Mouse (Mus musculus): ENCODE results near the gene Arhgap15. TPM values are rescaled to one million over a fixed set of nuclear protein-coding genes. Genes with fewer than 3 reads are reported as not detected.

Arhgap15 gene
- polyA plus RNA-seq, 1 experiment from 2014 or later = 0.35 TPM

DNA sequence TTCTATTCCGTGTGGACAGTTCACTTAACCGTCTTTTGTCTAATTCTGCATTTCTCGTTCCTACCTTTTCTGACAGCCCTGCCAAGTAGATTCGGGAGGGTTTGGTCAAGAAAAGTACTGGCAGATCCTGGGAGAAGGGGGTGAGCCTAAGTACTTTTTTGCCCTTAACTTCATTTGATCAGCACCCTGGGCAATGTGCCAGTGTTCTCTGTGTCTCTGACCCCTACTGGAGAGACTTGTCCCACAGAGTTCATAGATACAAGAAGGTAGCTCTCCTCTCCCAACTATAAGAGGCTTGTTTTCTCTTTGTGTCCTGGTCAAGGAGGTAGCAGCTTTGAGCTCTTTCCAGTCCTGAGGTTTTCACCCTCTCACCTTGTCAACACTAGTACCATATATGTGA, 667.7 kb downstream of the Arhgap15 start:
- Histone ChIP-seq H3K36me3 (replicated peaks; ENCODE audit: control insufficient read depth, insufficient read depth, low read depth, low read length) (no peaks in the 10 kb centered on the region), H3K4me1 (ENCODE audit: control insufficient read depth, insufficient read depth, low read length) (no peaks in the 10 kb centered on the region), H3K9me3 (replicated peaks; ENCODE audit: control insufficient read depth, low read length) (no peaks in the 10 kb centered on the region), H3K4me3 (ENCODE audit: low read depth, low read length) (no peak overlapping the region), H3K4me2 (ENCODE audit: low read depth, low read length) (no peak overlapping the region), H3K27ac (replicated peaks; ENCODE audit: low read depth, low read length) (no peak overlapping the region), H3K9ac (replicated peaks; ENCODE audit: low read length) (no peak overlapping the region), H3K27me3 (ENCODE audit: control insufficient read depth, insufficient read depth, low read length) (no peaks in the 10 kb centered on the region)
- no peak for DNase-seq (ENCODE audit: low spot score)
- no peak for ATAC-seq (replicated peaks; ENCODE audit: insufficient number of reproducible peaks, low FRiP score, low TSS enrichment, low read depth)
- 86% methylated on average over 4 of the region's 4 CpGs for WGBS

DNA sequence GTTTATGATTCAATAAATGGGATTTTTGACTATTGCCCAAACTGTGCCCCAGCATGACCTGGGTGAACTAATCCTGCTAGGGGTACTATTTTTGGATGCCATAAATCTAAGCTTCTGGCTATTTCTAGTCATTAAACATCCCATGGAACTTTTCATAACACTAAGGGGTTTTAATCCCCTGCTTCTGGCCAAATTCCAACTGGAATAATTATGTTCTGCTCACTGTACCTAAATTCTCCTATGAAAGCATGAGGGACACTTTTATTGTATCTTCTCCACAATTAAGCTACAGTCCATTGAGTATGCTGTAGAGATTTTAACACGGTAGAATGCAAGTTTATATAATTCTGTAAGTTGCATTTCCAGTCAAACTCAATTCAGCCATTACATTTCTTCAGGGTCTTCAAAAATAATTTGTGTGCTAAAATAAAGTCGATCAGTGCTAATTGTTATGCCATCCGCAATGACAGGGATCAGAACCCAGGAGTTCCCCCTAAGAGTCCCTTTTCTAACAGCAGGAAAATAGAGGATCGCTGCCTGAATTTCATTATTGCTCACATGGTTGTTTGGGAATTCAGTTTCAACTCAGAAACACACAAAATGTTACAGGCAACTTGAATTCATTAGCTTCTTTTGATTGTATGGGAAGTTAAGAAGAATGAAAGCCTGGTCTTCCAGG, 671.1 kb downstream of the Arhgap15 start:
- H3K4me1 ChIP-seq (ENCODE audit: control insufficient read depth, insufficient read depth, low read length) = no peaks in the 10 kb centered on the region
- DNase-seq (ENCODE audit: low spot score) = no peak
- no peaks in the 10 kb centered on the region for H3K9me3 ChIP-seq (replicated peaks; ENCODE audit: control insufficient read depth, low read length)
- H3K27me3 ChIP-seq (ENCODE audit: control insufficient read depth, insufficient read depth, low read length) = no peaks in the 10 kb centered on the region
- WGBS = 86% methylated on average over 4 of the region's 4 CpGs
- H3K27ac ChIP-seq (replicated peaks; ENCODE audit: low read depth, low read length) = no peak overlapping the region
- no peak for ATAC-seq (replicated peaks; ENCODE audit: insufficient number of reproducible peaks, low FRiP score, low TSS enrichment, low read depth)
- H3K36me3 ChIP-seq (replicated peaks; ENCODE audit: control insufficient read depth, insufficient read depth, low read depth, low read length) = no peaks in the 10 kb centered on the region
- no peak overlapping the region for H3K9ac ChIP-seq (replicated peaks; ENCODE audit: low read length)
- no peak overlapping the region for H3K4me2 ChIP-seq (ENCODE audit: low read depth, low read length)
- no peak overlapping the region for H3K4me3 ChIP-seq (ENCODE audit: low read depth, low read length)

DNA sequence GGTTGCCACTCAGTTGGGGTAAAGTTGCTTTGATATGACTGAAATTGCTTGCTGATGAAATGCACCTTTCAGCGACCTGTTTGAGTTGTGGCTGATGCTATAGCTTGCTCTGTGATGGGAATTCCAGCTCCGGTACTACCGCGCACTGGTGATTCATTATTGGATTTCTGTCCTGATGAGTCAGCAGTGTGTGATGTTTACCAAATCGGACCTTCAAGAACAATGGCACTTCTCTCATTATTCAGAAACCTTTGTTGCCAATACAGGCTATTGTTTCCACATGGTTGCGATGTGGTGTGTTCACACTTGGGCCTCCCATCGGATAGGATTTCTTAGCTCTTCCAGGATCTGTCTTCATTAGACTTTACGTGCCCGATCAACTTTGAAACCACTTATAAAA, 681.9 kb downstream of the Arhgap15 start:
- Histone ChIP-seq H3K36me3 (replicated peaks; ENCODE audit: control insufficient read depth, insufficient read depth, low read depth, low read length) (no peaks in the 10 kb centered on the region), H3K4me2 (ENCODE audit: low read depth, low read length) (no peak overlapping the region), H3K4me1 (ENCODE audit: control insufficient read depth, insufficient read depth, low read length) (no peaks in the 10 kb centered on the region), H3K9ac (replicated peaks; ENCODE audit: low read length) (no peak overlapping the region), H3K27me3 (ENCODE audit: control insufficient read depth, insufficient read depth, low read length) (no peaks in the 10 kb centered on the region), H3K27ac (replicated peaks; ENCODE audit: low read depth, low read length) (no peak overlapping the region), H3K4me3 (ENCODE audit: low read depth, low read length) (no peak overlapping the region), H3K9me3 (replicated peaks; ENCODE audit: control insufficient read depth, low read length) (no peaks in the 10 kb centered on the region)
- DNase-seq (ENCODE audit: low spot score) (no peak), ATAC-seq (replicated peaks; ENCODE audit: insufficient number of reproducible peaks, low FRiP score, low TSS enrichment, low read depth) (no peak)
- 79% methylated on average over 9 of the region's 9 CpGs for WGBS

DNA sequence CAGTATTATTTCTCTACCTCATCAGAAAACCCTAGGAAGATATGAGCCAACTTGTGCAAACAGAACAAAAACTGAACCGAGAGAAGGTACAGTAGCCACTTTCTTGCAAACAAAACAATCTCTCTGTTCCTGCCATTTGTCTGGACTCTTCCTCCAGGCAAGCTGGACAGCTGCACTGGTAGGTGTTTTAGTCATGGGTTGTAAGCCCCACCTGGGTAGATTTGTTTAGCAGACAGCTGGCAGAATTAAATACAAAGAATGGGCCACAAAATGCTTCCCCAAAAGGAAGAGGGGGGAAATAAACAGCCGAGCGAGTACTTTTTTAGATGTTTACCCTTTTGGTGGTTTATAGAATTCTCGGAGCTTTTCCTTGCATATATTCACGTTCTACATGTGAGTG, 688.0 kb downstream of the Arhgap15 start:
- no peak for DNase-seq (ENCODE audit: low spot score)
- Histone ChIP-seq H3K36me3 (replicated peaks; ENCODE audit: control insufficient read depth, insufficient read depth, low read depth, low read length) (no peaks in the 10 kb centered on the region), H3K4me3 (ENCODE audit: low read depth, low read length) (no peak overlapping the region), H3K27me3 (ENCODE audit: control insufficient read depth, insufficient read depth, low read length) (no peaks in the 10 kb centered on the region), H3K4me2 (ENCODE audit: low read depth, low read length) (no peak overlapping the region), H3K9ac (replicated peaks; ENCODE audit: low read length) (no peak overlapping the region), H3K4me1 (ENCODE audit: control insufficient read depth, insufficient read depth, low read length) (no peaks in the 10 kb centered on the region), H3K9me3 (replicated peaks; ENCODE audit: control insufficient read depth, low read length) (no peaks in the 10 kb centered on the region), H3K27ac (replicated peaks; ENCODE audit: low read depth, low read length) (no peak overlapping the region)
- WGBS = 80% methylated on average over 5 of the region's 5 CpGs
- ATAC-seq (replicated peaks; ENCODE audit: insufficient number of reproducible peaks, low FRiP score, low TSS enrichment, low read depth) = no peak

DNA sequence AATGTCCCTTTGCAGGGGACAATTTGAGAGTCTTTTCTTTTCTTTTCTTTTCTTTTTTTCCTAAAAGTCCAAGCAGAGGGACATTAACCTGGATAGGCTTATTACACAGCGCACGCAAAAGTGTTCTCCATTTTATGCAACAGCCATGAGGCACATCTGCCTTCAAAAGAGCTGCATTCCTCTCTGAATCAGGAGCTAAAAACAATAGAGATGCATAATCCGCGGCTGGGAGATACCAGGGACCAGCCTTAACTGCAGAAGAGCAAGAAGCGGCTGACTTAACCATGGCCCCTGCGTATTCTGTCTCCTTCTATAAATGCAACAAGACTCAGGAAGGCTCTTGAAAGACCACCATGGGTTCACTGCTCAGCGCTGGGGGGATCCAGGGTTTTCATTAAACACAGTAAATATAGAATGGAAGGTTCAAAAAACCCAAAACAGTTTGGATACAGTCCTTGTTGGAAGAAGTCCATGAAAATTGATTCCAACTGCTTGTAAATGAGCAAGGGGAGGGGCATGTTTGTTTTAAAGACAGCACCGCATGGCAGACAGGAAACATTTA, 689.0 kb downstream of the Arhgap15 start:
- 59% methylated on average over 8 of the region's 8 CpGs for WGBS
- Histone ChIP-seq H3K9me3 (replicated peaks; ENCODE audit: control insufficient read depth, low read length) (no peaks in the 10 kb centered on the region), H3K36me3 (replicated peaks; ENCODE audit: control insufficient read depth, insufficient read depth, low read depth, low read length) (no peaks in the 10 kb centered on the region), H3K4me2 (ENCODE audit: low read depth, low read length) (no peak overlapping the region), H3K27ac (replicated peaks; ENCODE audit: low read depth, low read length) (no peak overlapping the region), H3K4me1 (ENCODE audit: control insufficient read depth, insufficient read depth, low read length) (no peaks in the 10 kb centered on the region), H3K9ac (replicated peaks; ENCODE audit: low read length) (no peak overlapping the region), H3K4me3 (ENCODE audit: low read depth, low read length) (no peak overlapping the region), H3K27me3 (ENCODE audit: control insufficient read depth, insufficient read depth, low read length) (no peaks in the 10 kb centered on the region)
- no peak for ATAC-seq (replicated peaks; ENCODE audit: insufficient number of reproducible peaks, low FRiP score, low TSS enrichment, low read depth)
- DNase-seq (ENCODE audit: low spot score) = peak; percentile 7

DNA sequence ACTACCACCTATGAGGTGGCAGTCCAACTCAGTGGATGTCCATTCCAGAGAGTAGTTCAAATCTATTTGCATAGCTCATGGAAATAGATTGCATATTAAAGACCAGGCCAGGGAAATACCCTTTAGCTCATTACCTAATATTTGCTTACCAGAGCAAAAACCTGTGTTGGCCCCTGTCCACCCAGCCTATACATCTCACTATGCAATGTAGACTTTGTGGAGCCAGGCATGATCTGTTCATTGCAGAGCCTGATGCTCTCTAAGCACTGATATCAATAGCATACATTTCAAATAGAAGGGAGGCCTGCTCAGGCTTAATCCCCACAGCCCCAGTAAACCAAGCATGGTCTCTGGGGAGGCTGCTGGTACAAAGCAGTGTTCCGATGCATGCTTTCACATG, 689.4 kb downstream of the Arhgap15 start:
- no peaks in the 10 kb centered on the region for H3K4me1 ChIP-seq (ENCODE audit: control insufficient read depth, insufficient read depth, low read length)
- no peaks in the 10 kb centered on the region for H3K36me3 ChIP-seq (replicated peaks; ENCODE audit: control insufficient read depth, insufficient read depth, low read depth, low read length)
- DNase-seq (ENCODE audit: low spot score) (no peak), ATAC-seq (replicated peaks; ENCODE audit: insufficient number of reproducible peaks, low FRiP score, low TSS enrichment, low read depth) (no peak)
- H3K9me3 ChIP-seq (replicated peaks; ENCODE audit: control insufficient read depth, low read length) = no peaks in the 10 kb centered on the region
- no peak overlapping the region for H3K4me3 ChIP-seq (ENCODE audit: low read depth, low read length)
- no peak overlapping the region for H3K27ac ChIP-seq (replicated peaks; ENCODE audit: low read depth, low read length)
- no peak overlapping the region for H3K4me2 ChIP-seq (ENCODE audit: low read depth, low read length)
- 88% methylated on average over 1 of the region's 1 CpGs for WGBS
- no peak overlapping the region for H3K9ac ChIP-seq (replicated peaks; ENCODE audit: low read length)
- H3K27me3 ChIP-seq (ENCODE audit: control insufficient read depth, insufficient read depth, low read length) = no peaks in the 10 kb centered on the region

DNA sequence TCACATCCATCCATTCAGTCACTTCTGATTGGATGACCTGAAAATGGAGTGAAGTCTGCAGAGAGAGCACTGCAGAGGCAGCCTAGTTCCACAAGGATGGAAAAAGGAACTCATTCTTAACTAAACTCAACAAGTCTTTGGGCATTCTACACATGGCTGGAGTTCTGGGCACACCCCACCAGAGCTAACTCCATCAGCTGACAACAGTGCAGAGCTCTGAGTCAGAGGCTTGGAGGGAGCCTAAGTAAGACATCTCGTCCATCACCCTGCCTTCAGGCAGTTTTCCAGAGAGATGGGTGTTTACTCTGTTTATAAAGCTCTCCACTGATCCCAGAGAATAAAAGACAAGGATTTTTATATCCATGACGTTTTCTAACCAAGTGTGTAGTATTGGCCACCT, 696.3 kb downstream of the Arhgap15 start:
- 56% methylated on average over 2 of the region's 2 CpGs for WGBS
- no peaks in the 10 kb centered on the region for H3K4me1 ChIP-seq (ENCODE audit: control insufficient read depth, insufficient read depth, low read length)
- ATAC-seq (replicated peaks; ENCODE audit: insufficient number of reproducible peaks, low FRiP score, low TSS enrichment, low read depth) = no peak

More for the DNA sequence above, 696.3 kb downstream of the Arhgap15 start:
- no peak overlapping the region for H3K27ac ChIP-seq (replicated peaks; ENCODE audit: low read depth, low read length)
- no peak overlapping the region for H3K4me3 ChIP-seq (ENCODE audit: low read depth, low read length)
- H3K9me3 ChIP-seq (replicated peaks; ENCODE audit: control insufficient read depth, low read length) = no peaks in the 10 kb centered on the region
- no peak overlapping the region for H3K9ac ChIP-seq (replicated peaks; ENCODE audit: low read length)
- no peak for DNase-seq (ENCODE audit: low spot score)
- H3K36me3 ChIP-seq (replicated peaks; ENCODE audit: control insufficient read depth, insufficient read depth, low read depth, low read length) = no peaks in the 10 kb centered on the region
- no peak overlapping the region for H3K4me2 ChIP-seq (ENCODE audit: low read depth, low read length)
- no peaks in the 10 kb centered on the region for H3K27me3 ChIP-seq (ENCODE audit: control insufficient read depth, insufficient read depth, low read length)
